Mouse (Mus musculus) midbrain, embryonic 11.5 days (tissue): ENCODE data around the gene Dolpp1. TPM values are rescaled to one million over a fixed set of nuclear protein-coding genes. Genes with fewer than 3 reads are reported as not detected.
A peak's percentile ranks its signal among the peaks of the same experiment; 100 is the strongest.

Experiments used
- ATAC-seq: fragments of 200-750 bp; cut with Nextera tagmentation; 2 replicates; pipeline ENCODE4 v1.8.0; 2017; ENCODE audit warnings: moderate TSS enrichment, moderate library complexity; ENCODE audit not compliant: low FRiP score
- DNase-seq: peaks from one replicate; pipeline ENCODE4 v3.0.0; 2015; ENCODE audit warnings: low spot score; ENCODE audit errors: missing footprints
- H3K27ac ChIP-seq: fragments of 300-500 bp; sonication (generic); 2 replicates; pipeline ENCODE4 v1.5.1; 2014; ENCODE audit warnings: low read depth, low read length
- H3K27me3 ChIP-seq: fragments of 300-500 bp; sonication (generic); 2 replicates; pipeline ENCODE4 v1.6.1; 2014; ENCODE audit warnings: mild to moderate bottlenecking, low read length, moderate library complexity, mixed read lengths; ENCODE audit not compliant: control insufficient read depth, insufficient read depth
- H3K36me3 ChIP-seq: fragments of 300-500 bp; sonication (generic); 2 replicates; pipeline ENCODE4 v1.6.1; 2014; ENCODE audit warnings: mild to moderate bottlenecking, low read length, moderate library complexity, mixed read lengths; ENCODE audit not compliant: control insufficient read depth, insufficient read depth
- H3K4me1 ChIP-seq: fragments of 300-500 bp; sonication (generic); 2 replicates; pipeline ENCODE4 v1.6.1; 2014; ENCODE audit warnings: low read length; ENCODE audit not compliant: control insufficient read depth, insufficient read depth
- H3K4me2 ChIP-seq: fragments of 300-500 bp; sonication (generic); 2 replicates; pipeline ENCODE4 v1.6.1; 2014; ENCODE audit warnings: mild to moderate bottlenecking, moderate library complexity
- H3K4me3 ChIP-seq: fragments of 300-500 bp; sonication (generic); 2 replicates; pipeline ENCODE4 v1.5.1; 2014; ENCODE audit warnings: low read depth, low read length
- H3K9ac ChIP-seq: fragments of 300-500 bp; sonication (generic); 2 replicates; pipeline ENCODE4 v1.6.1; 2014; ENCODE audit warnings: low read length
- H3K9me3 ChIP-seq: fragments of 300-500 bp; sonication (generic); 2 replicates; pipeline ENCODE4 v1.6.1; 2016; ENCODE audit warnings: low read length; ENCODE audit not compliant: control insufficient read depth
- WGBS: fragments of 180-500 bp; shearing (Covaris S2); extraction: QIAGEN DNeasy Blood & Tissue Kit; methylation state at CpG from one replicate; pipeline ENCODE4 v1.1.7; 2014; 5-methylcytosine and 5-hydroxymethylcytosine counted together
- polyA plus RNA-seq: library from polyadenylated mRNA; unstranded; fragments of >200 nt; fragmentation: Nextera tagmentation; extraction: Ambion mirVana; gene quantifications from 2 replicates; pipeline ENCODE4 v1.2.1, GENCODE M21; 2014

Dolpp1 gene
- polyA plus RNA-seq, 1 experiment from 2014 or later: 45.8 TPM

DNA sequence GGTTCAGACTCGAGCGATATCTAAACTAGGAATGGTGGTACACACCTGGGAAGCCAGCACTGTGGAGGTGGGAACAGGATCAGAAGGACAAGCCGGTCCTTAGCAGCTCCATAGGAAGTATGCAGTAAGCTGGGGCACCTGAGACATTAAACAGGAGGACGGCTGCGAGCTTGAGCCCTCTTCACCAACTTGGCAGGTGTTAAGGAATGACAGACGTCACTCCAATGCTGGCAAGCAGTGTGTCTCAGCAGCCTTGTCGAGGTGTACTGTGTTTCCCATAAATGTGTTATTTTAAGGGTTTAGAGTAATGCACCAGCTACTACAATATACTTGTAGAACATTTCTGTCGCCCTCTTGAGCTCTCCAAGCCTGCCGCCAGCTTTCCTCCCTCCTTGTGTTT is 5.1 kb upstream of the Dolpp1 start:
- no peak overlapping the region for H3K9ac ChIP-seq
- H3K9me3 ChIP-seq: no peaks in the 10 kb centered on the region
- no peak overlapping the region for H3K27ac ChIP-seq
- 87% methylated on average over 9 of the region's 9 CpGs for whole genome bisulfite sequencing
- 0 out of 2 replicates have a peak, but pooled peaks cover 3% of the 10 kb centered on the region for H3K4me1 ChIP-seq
- no peaks in the 10 kb centered on the region for H3K27me3 ChIP-seq
- ATAC-seq: no peak
- H3K36me3 ChIP-seq: peaks cover 2% of the 10 kb centered on the region
- no peak overlapping the region for H3K4me2 ChIP-seq
- no peak overlapping the region for H3K4me3 ChIP-seq
- no peak for DNase-seq

DNA sequence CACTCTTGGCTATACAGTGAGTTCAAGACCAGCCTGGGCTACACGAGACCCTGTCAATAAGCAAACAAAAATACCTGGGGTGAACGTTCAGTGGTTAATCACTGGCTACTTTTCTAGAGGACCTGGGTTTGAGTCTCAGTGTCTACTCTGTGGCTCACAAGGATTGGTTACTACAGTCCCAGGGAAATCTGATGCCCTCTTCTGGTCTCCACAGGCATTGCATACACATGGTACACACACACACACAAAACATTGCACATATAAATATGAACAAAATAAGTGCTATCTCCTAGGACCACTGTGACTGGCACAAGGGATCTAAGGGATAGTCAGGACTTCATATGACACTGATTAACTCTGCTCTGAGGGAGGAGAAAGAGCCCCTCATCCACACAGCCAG is 3.1 kb upstream of the Dolpp1 start:
- no peak overlapping the region for H3K27ac ChIP-seq
- ATAC-seq: no peak
- no peaks in the 10 kb centered on the region for H3K27me3 ChIP-seq
- no peak overlapping the region for H3K4me2 ChIP-seq
- no peak overlapping the region for H3K9ac ChIP-seq
- H3K4me1 ChIP-seq: peaks cover 12% of the 10 kb centered on the region
- H3K4me3 ChIP-seq: no peak overlapping the region
- WGBS: 87% methylated on average over 2 of the region's 2 CpGs
- no peak for DNase-seq
- no peaks in the 10 kb centered on the region for H3K9me3 ChIP-seq
- peaks cover 2% of the 10 kb centered on the region; the same call in 1 of the 2 replicates for H3K36me3 ChIP-seq

DNA sequence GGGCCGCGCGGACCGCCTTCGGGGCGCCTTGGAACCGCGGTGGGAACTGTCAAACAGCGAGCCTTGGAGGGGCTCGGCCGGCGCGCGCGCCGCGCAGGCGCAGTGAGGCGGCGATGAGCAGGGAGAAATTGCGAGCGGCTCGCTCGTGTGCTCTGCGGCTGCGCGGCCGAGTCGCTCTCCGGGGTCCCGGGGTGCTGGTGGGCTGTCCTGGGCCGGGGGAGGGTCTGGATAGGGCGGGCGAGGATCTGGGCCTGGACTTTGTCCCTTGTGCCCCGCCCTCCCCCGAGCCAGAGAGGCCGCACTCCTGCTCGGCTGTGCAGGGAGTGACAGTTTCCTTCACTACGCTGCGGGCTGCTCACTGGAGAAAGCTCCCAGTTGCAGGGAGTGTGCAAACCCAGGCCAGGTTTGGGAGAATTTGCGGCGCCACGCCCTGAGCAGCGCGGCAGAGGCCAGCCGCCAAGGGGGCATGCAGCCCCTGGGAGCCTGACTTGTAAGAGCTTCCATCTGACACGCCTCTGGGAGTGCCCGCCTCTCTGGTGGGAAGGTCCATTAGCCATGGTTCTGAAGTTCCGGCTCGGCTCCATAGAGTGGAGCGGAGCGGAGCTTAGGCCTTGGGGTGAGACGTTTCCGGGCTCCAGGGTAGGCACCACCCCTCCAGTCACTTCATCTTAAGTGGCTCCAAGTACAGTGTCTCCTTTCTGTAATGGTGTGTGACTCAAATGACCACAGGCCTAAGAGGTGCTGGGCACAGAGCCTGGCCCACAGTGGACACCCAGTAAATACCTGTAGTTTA is 719 bp downstream of the Dolpp1 start:
- ATAC-seq (peak; percentile 85), DNase-seq (peak; percentile 100)
- Histone ChIP-seq H3K9ac (peak overlapping the region; percentile 84), H3K27ac (peak overlapping the region; percentile 74), H3K4me1 (peaks cover 12% of the 10 kb centered on the region), H3K36me3 (peaks cover 4% of the 10 kb centered on the region; the same call in 1 of the 2 replicates), H3K4me2 (peak overlapping the region; percentile 97), H3K9me3 (no peaks in the 10 kb centered on the region), H3K4me3 (peak overlapping the region; percentile 91), H3K27me3 (no peaks in the 10 kb centered on the region)
- under 1% methylated on average over 48 of the region's 54 CpGs for WGBS

DNA sequence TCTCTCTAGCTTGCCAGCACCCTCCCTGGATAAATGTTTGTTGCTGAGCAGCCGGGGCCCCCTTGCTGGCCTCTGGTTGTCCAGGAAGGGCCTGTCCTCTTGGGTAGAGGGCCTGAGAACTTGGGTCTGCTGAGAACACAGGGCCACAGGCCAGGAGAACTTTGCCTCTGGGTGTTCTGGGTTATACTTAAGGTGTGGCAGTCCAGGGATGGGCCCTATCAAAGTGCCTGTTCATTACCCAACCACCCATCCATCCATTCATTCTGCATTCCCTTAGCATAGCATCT is 1.3 kb downstream of the Dolpp1 start:
- Histone ChIP-seq H3K27ac (peak overlapping the region; percentile 74; the same call in 1 of the 2 replicates), H3K27me3 (no peaks in the 10 kb centered on the region), H3K9ac (peak overlapping the region; percentile 84), H3K4me1 (peaks cover 18% of the 10 kb centered on the region), H3K4me2 (peak overlapping the region; percentile 97), H3K9me3 (no peaks in the 10 kb centered on the region), H3K4me3 (peak overlapping the region; percentile 91), H3K36me3 (peaks cover 4% of the 10 kb centered on the region; the same call in 1 of the 2 replicates)
- WGBS: 81% methylated on average over 1 of the region's 1 CpGs
- ATAC-seq (no peak), DNase-seq (no peak)

DNA sequence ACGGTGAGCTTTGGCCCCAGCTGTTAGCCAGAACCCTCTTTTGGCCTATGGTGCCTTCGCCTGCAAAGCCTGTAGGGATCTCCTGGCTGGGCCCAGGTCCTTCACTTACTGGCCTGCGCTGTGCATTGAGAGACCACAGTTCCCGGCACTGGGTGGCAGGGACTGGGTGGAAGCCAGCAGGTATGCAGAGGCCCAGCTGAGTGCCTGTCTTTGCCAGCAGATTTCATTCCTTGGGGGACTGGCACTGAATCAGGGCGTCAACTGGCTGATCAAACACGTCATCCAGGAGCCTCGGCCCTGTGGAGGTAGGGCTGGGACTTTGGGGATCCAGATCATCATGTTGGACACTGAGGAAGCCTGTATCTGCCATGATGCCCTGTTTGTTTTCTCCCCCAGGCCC is 3.7 kb downstream of the Dolpp1 start:
- 93% methylated on average over 7 of the region's 7 CpGs for WGBS
- no peak overlapping the region for H3K4me2 ChIP-seq
- DNase-seq: no peak
- H3K9ac ChIP-seq: no peak overlapping the region
- no peak overlapping the region for H3K4me3 ChIP-seq
- H3K36me3 ChIP-seq: peaks cover 4% of the 10 kb centered on the region; the same call in 1 of the 2 replicates
- no peaks in the 10 kb centered on the region for H3K9me3 ChIP-seq
- no peak overlapping the region for H3K27ac ChIP-seq
- H3K4me1 ChIP-seq: peaks cover 42% of the 10 kb centered on the region
- ATAC-seq: no peak
- H3K27me3 ChIP-seq: no peaks in the 10 kb centered on the region

DNA sequence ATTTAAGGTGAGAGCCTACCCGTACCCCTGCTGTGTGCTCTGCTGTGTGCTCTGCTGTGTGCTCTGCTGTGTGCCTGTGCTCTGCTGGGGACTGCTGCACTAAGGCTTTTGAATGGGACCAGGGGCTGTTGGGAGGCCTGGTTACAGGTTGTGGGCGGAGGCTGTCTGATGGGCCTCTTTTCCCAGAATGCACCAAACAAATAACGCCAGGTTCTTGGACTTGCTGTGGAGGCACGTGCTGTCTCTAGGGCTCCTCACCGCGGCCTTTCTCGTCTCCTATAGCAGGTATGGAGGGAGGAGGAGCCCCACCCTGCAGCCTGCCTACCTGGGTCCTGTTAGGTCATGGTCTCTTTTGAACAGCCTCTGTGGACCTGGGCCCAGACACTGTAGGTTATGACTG is 4.2 kb downstream of the Dolpp1 start:
- Histone ChIP-seq H3K9me3 (no peaks in the 10 kb centered on the region), H3K27me3 (no peaks in the 10 kb centered on the region), H3K4me2 (no peak overlapping the region), H3K4me1 (peaks cover 43% of the 10 kb centered on the region), H3K4me3 (no peak overlapping the region), H3K9ac (no peak overlapping the region), H3K27ac (no peak overlapping the region), H3K36me3 (peaks cover 4% of the 10 kb centered on the region; the same call in 1 of the 2 replicates)
- WGBS: 86% methylated on average over 7 of the region's 7 CpGs
- DNase-seq (no peak), ATAC-seq (no peak)

DNA sequence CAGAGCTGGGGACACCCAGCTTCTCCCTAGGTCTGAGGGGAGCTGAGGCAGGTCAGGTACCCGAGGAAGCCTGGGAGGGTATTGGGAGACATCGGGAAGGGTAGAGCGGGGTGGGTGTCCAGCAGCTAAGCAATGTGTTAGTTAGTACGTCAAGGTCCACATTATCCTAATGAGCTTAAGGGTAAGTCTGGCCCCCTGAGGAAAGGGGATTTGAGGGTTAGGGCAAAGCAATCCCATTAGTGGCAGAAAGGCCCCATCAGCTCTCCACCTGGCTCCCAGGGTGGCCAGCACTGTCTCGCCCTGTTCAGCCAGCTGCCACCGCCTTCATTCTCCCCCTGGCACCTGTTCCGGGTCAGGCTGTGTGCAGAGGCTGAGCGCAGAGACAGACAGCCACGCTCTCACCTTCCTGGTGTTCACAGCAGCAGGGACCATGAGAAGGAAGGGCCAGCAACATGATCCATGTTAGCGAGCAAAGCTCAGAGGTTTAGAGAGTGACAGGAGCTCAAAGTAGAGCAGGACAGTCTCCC is 6.0 kb downstream of the Dolpp1 start:
- Histone ChIP-seq H3K9ac (peak overlapping the region; percentile 37), H3K27me3 (no peaks in the 10 kb centered on the region; the same call in 1 of the 2 replicates), H3K4me2 (no peak overlapping the region), H3K4me1 (peaks cover 40% of the 10 kb centered on the region), H3K36me3 (peaks cover 4% of the 10 kb centered on the region; the same call in 1 of the 2 replicates), H3K27ac (peak overlapping the region; percentile 95; the same call in 1 of the 2 replicates), H3K4me3 (no peak overlapping the region), H3K9me3 (no peaks in the 10 kb centered on the region)
- ATAC-seq (no peak), DNase-seq (no peak)
- WGBS: 47% methylated on average over 10 of the region's 10 CpGs

DNA sequence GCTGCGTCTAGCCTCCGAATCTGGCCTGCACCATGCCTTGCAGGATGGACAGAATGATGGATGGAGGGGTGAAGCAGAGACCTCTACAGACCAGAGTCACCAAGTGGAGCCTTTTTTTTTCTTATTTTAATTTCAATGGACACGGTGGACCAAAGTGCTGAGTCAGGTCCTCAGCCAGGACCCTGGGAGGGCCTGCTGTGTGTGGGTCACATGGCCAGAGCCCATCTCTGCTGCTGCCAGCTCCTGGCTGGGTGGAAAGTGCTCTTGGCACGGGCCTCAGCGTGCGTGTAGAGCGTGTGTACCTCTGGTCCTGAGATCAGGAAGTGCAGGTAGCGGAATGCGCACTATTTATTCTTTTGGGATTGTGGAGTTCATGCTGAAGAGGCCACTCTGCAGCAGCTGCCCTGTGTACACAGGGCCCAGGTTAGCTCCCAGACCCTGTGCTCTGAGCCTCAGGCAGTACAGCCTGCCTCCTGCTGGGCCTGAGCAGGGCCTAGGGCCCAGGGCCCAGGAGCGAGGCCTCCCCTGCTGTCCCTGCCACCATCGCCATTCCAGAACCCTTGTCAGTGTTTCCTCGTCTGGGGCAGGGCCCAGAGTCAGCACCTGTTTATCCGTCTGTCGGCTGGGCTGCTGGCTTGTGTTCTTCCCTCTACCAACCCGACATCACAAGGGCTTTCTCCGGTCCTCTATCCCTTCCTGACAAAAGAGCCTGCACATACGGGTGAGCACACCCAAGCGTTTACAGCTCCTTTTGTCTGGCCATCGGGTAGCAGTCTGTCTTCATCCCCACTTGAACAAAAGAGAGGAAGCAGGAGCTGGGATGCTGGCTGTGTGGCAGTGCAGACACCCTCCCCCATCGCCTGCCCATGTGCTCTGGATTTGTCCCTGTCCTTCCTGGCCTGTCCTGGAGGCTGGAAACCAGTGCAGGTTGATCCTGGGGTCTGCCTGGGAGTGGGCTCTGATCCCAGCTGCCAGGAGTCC is 7.4 kb downstream of the Dolpp1 start:
- Histone ChIP-seq H3K27me3 (no peaks in the 10 kb centered on the region; the same call in 1 of the 2 replicates), H3K4me1 (peaks cover 32% of the 10 kb centered on the region), H3K9ac (peak overlapping the region; percentile 59), H3K4me2 (peak overlapping the region; percentile 4; the same call in 1 of the 2 replicates), H3K9me3 (no peaks in the 10 kb centered on the region), H3K36me3 (peaks cover 4% of the 10 kb centered on the region; the same call in 1 of the 2 replicates), H3K4me3 (no peak overlapping the region), H3K27ac (peak overlapping the region; percentile 95)
- WGBS: 21% methylated on average over 20 of the region's 20 CpGs
- ATAC-seq (peak; percentile 80), DNase-seq (peak; percentile 94)
